ENCODE assay signal across 7 mouse cellular contexts in genomic region chr3:98339706-98340109, GRCm38 (mm10). TPM values are rescaled to one million over a fixed set of nuclear protein-coding genes. Genes with fewer than 3 reads are reported as not detected.
DNase-seq lines count a peak whose midpoint lies in the region; ATAC-seq and TF ChIP-seq lines count a peak whose summit lies in the region.
"Not testable (repeated sequence)": the region's sequence is repeated elsewhere in the genome, so short reads cannot be mapped to it uniquely, and the experiment has no call there.

Phgdh (minus strand) TSS chr3:98339990.

- peak; percentile 77 for ATAC-seq in embryonic facial prominence, embryonic 11.5 days (replicated peaks; ENCODE audit: insufficient number of reproducible peaks, low FRiP score, low TSS enrichment, low read depth)
- ATAC-seq in intestine, postnatal 0 days = peak; percentile 28; the same call in 1 of the 2 replicates

- 0% methylated on average over 10 of the region's 10 CpGs for WGBS in embryonic facial prominence, embryonic 11.5 days
- 0% methylated on average over 9 of the region's 10 CpGs for WGBS in intestine, postnatal 0 days
- WGBS in small intestine, adult 2 months = under 1% methylated on average over 10 of the region's 10 CpGs

- intact Hi-C loops in left cerebral cortex, postnatal 4 days (cut with DNase I) = not testable (repeated sequence)

- not testable (repeated sequence) for H3K27me3 ChIP-seq in embryonic facial prominence, embryonic 11.5 days (ENCODE audit: control insufficient read depth, insufficient read depth, low read length); intestine, postnatal 0 days (replicated peaks; ENCODE audit: control insufficient read depth, insufficient read depth, low read length); small intestine, adult 2 months (ENCODE audit: control insufficient read depth, insufficient read depth, low read length)

- peak; percentile 82 for DNase-seq in adrenal gland, postnatal 14 days
- peak; percentile 93 for DNase-seq in embryonic facial prominence, embryonic 11.5 days (ENCODE audit: low spot score)
- peak; percentile 55 to 70 for DNase-seq in heart, adult 18-20 months
- DNase-seq in left cerebral cortex, postnatal 4 days = peak; percentile 78
- peak; percentile 90 for DNase-seq in mesoderm, embryonic 11.5 days (ENCODE audit: low read depth, low spot score)

- TF ChIP-seq CTCF in intestine, postnatal 0 days (IDR thresholded peaks at IDR 0.05; ENCODE audit: low read depth); small intestine, adult 2 months (IDR thresholded peaks at IDR 0.05; ENCODE audit: extremely low read depth, insufficient read length, insufficient replicate concordance, low read depth, low read length): not testable (repeated sequence)

- H3K27ac ChIP-seq in embryonic facial prominence, embryonic 11.5 days (replicated peaks; ENCODE audit: low read depth, low read length); intestine, postnatal 0 days (ENCODE audit: low read depth, low read length); small intestine, adult 2 months (ENCODE audit: insufficient read depth, low read depth, low read length): not testable (repeated sequence)

- H3K4me2 ChIP-seq in embryonic facial prominence, embryonic 11.5 days (ENCODE audit: low read depth, low read length) = peak within 1 kb of the TSS; percentile 59
- peak within 1 kb of the TSS; percentile 87 for H3K4me2 ChIP-seq in intestine, postnatal 0 days (replicated peaks; ENCODE audit: low read depth)

- not testable (repeated sequence) for H3K4me1 ChIP-seq in embryonic facial prominence, embryonic 11.5 days (ENCODE audit: control insufficient read depth, insufficient read depth, low read length); intestine, postnatal 0 days (replicated peaks; ENCODE audit: control insufficient read depth, insufficient read depth, low read length); small intestine, adult 2 months (ENCODE audit: control insufficient read depth, insufficient read depth, insufficient read length, low read length)

- TF ChIP-seq POLR2A in small intestine, adult 2 months (IDR thresholded peaks at IDR 0.05; ENCODE audit: low read depth, low read length) = not testable (repeated sequence)

- peak within 1 kb of the TSS; percentile 58 for H3K4me3 ChIP-seq in embryonic facial prominence, embryonic 11.5 days (ENCODE audit: low read depth, low read length)
- H3K4me3 ChIP-seq in intestine, postnatal 0 days (ENCODE audit: low read depth, low read length) = peak within 1 kb of the TSS; percentile 36
- peak within 1 kb of the TSS; percentile 67 for H3K4me3 ChIP-seq in small intestine, adult 2 months (ENCODE audit: low read depth, low read length)

- peak within 1 kb of the TSS; percentile 62 for H3K9ac ChIP-seq in embryonic facial prominence, embryonic 11.5 days (replicated peaks; ENCODE audit: low read length)
- peak within 1 kb of the TSS; percentile 41 for H3K9ac ChIP-seq in intestine, postnatal 0 days (ENCODE audit: low read depth, low read length)

- not testable (repeated sequence) for H3K36me3 ChIP-seq in embryonic facial prominence, embryonic 11.5 days (replicated peaks; ENCODE audit: control insufficient read depth, insufficient read depth, low read depth, low read length); intestine, postnatal 0 days (ENCODE audit: control insufficient read depth, insufficient read depth); small intestine, adult 2 months (ENCODE audit: control insufficient read depth, insufficient read depth, low read length)

- H3K9me3 ChIP-seq in embryonic facial prominence, embryonic 11.5 days (replicated peaks; ENCODE audit: control insufficient read depth, low read length); intestine, postnatal 0 days (ENCODE audit: control insufficient read depth): not testable (repeated sequence)

RNA-seq across cellular contexts. Expression of gene Phgdh, which starts in this region (rescaled TPM):
- total RNA-seq in adrenal gland, postnatal 14 days (2021) = 21.0 and 25.2 TPM in 2 replicates
- polyA plus RNA-seq in embryonic facial prominence, embryonic 11.5 days (2014; fragmentation: Nextera tagmentation; extraction: Ambion mirVana) = 302 and 306 TPM in 2 replicates
- 1 to 10 TPM; 2.5 to 2.8 TPM for total RNA-seq in heart, adult 18-20 months (2021)
- polyA plus RNA-seq in intestine, postnatal 0 days (2015; fragmentation: Nextera tagmentation; extraction: Ambion mirVana) = 89.9 and 93.7 TPM in 2 replicates
- 10 to 100 TPM; 53.5 to 55.0 TPM for total RNA-seq in left cerebral cortex, postnatal 4 days (2021)
- polyA plus RNA-seq in small intestine, adult 2 months (2012; rRNA removed) = 18.4 and 35.8 TPM in 2 replicates
